Mouse (Mus musculus) stomach, postnatal 0 days (tissue): ENCODE data around the gene Ecel1. TPM values are rescaled to one million over a fixed set of nuclear protein-coding genes. Genes with fewer than 3 reads are reported as not detected.

Source experiments
- ATAC-seq: fragments of 200-750 bp; cut with Nextera tagmentation; 2 replicates; pipeline ENCODE4 v1.8.0; 2017; ENCODE audit not compliant: low FRiP score, low TSS enrichment
- DNase-seq: peaks from one replicate; pipeline ENCODE4 v3.0.0-alpha.2; 2016; ENCODE audit warnings: low spot score
- H3K27ac ChIP-seq: fragments of 300-500 bp; sonication (generic); replicated peaks from 2 replicates; pipeline ENCODE4 v1.5.1; 2014; ENCODE audit warnings: mild to moderate bottlenecking, control low read depth
- H3K27me3 ChIP-seq: fragments of 300-500 bp; sonication (generic); 2 replicates; pipeline ENCODE4 v1.6.1; 2014; ENCODE audit warnings: low read length; ENCODE audit not compliant: control insufficient read depth, insufficient read depth
- H3K36me3 ChIP-seq: fragments of 300-500 bp; sonication (generic); 2 replicates; pipeline ENCODE4 v1.6.1; 2014; ENCODE audit warnings: low read length, mixed read lengths; ENCODE audit not compliant: control insufficient read depth, insufficient read depth
- H3K4me1 ChIP-seq: fragments of 300-500 bp; sonication (generic); replicated peaks from 2 replicates; pipeline ENCODE4 v1.6.1; 2014; ENCODE audit warnings: antibody characterized with exemption; ENCODE audit not compliant: control insufficient read depth, insufficient read depth
- H3K4me2 ChIP-seq: fragments of 300-500 bp; sonication (generic); replicated peaks from 2 replicates; pipeline ENCODE4 v1.6.1; 2014; ENCODE audit warnings: low read depth, mild to moderate bottlenecking, control low read depth, moderate library complexity
- H3K4me3 ChIP-seq: fragments of 300-500 bp; sonication (generic); 2 replicates; pipeline ENCODE4 v1.5.1; 2014; ENCODE audit warnings: low read depth, low read length, control low read depth
- H3K9ac ChIP-seq: fragments of 300-500 bp; sonication (generic); 2 replicates; pipeline ENCODE4 v1.6.1; 2014; ENCODE audit warnings: mild to moderate bottlenecking, low read length, control low read depth, mixed read lengths
- H3K9me3 ChIP-seq: fragments of 300-500 bp; sonication (generic); 2 replicates; pipeline ENCODE4 v1.6.1; 2016; ENCODE audit warnings: low read length; ENCODE audit not compliant: control insufficient read depth
- CTCF ChIP-seq: IDR thresholded peaks from 2 replicates; pipeline ENCODE4 v1.5.1; 2016; ENCODE audit warnings: antibody characterized with exemption, low read depth, mild to moderate bottlenecking, moderate library complexity
- EP300 ChIP-seq: optimal IDR thresholded peaks from 2 replicates; pipeline ENCODE3; 2016; ENCODE audit warnings: antibody characterized with exemption
- WGBS: fragments of 180-500 bp; shearing (Covaris S2); extraction: QIAGEN DNeasy Blood & Tissue Kit; methylation state at CpG from one replicate; pipeline ENCODE4 v1.1.7; 2014; 5-methylcytosine and 5-hydroxymethylcytosine counted together
- polyA plus RNA-seq: library from polyadenylated mRNA; unstranded; fragments of >200 nt; fragmentation: Nextera tagmentation; extraction: Ambion mirVana; gene quantifications from 2 replicates; pipeline ENCODE4 v1.2.1, GENCODE M21; 2015

The Ecel1 gene
- polyA plus RNA-seq, 1 experiment from 2014 or later: 2.2 TPM

DNA sequence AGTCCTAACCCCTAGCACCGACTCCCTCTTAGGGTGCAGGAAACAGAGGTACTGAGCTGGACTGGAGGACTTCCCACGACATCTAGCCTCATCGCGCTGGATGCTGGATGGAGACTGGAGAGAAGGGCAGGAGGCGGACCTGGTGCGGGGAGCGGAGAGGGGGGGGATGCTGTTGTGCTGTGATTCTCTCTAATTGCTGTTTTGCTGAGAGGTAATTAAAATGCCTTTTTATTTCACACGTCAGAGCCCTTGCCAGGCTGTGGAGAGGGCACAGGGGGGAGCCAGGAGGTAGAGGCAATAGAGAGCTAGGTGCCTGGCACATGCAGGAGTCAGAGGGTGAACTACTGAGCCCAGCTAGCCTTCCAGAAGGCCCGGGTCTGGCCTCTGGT lies 8.5 kb upstream of the Ecel1 start:
- DNase-seq (no peak), ATAC-seq (no peak)
- H3K4me3 ChIP-seq: no peak overlapping the region
- H3K9me3 ChIP-seq: no peaks in the 10 kb centered on the region
- TF ChIP-seq CTCF: no peak
- no peak for TF ChIP-seq EP300
- H3K4me2 ChIP-seq: no peak overlapping the region
- no peak overlapping the region for H3K9ac ChIP-seq
- H3K27ac ChIP-seq: no peak overlapping the region
- H3K36me3 ChIP-seq: no peaks in the 10 kb centered on the region
- no peaks in the 10 kb centered on the region for H3K4me1 ChIP-seq
- 53% methylated on average over 9 of the region's 9 CpGs for WGBS
- no peaks in the 10 kb centered on the region for H3K27me3 ChIP-seq

DNA sequence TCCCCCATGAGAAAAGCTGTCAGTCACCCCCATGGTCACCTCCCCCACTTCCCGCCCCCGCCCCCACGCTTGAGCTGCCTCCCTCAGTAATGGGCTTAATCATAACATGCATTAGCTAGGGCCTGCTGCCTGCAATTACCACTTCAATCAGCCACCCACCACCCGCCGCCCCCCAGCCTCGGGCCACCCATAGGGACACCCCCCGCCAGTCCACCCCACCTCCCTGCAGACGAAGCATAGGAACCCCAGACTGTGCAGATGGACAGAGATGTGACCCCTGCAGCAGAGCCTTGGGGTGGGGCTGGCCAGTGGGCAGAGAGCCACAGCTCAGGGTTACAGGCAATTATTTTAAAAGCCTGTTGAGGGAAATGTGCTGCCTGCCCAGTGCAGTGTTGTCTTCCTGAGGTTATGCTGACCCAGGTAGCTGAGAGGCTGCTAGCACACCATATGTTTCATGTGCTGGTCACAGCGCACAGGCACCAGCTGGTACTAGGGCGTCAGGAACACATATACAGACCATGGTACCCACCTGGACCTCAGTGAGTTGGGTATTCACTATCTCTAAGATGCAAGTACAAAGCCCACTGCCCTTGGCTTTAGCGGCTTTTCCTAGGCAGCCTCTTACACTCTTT lies 8.0 kb upstream of the Ecel1 start:
- no peak for TF ChIP-seq EP300
- no peak for TF ChIP-seq CTCF
- H3K36me3 ChIP-seq: no peaks in the 10 kb centered on the region
- DNase-seq (no peak), ATAC-seq (no peak)
- no peak overlapping the region for H3K27ac ChIP-seq
- H3K4me1 ChIP-seq: no peaks in the 10 kb centered on the region
- H3K27me3 ChIP-seq: no peaks in the 10 kb centered on the region
- H3K4me3 ChIP-seq: no peak overlapping the region
- no peak overlapping the region for H3K4me2 ChIP-seq
- H3K9ac ChIP-seq: no peak overlapping the region
- WGBS: 37% methylated on average over 11 of the region's 11 CpGs
- no peaks in the 10 kb centered on the region for H3K9me3 ChIP-seq

DNA sequence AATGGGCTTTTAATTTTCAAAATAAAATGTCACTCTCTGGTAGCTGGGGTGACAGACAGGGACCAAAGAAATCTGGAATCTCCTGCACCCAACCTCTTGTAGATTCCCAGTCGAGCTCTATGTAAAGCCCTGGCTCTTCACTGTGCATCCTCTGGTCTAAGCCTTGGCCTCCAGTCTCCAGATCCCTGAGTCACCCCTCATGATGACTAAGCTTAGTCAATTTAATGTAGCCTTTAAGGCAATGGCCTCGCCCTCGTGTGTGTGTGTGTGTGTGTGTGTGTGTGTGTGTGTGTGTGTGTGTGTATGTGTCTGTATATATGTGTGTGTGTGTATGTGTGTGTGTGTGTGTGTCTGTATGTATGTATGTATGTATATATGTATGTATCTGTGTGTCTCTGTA lies 3.1 kb upstream of the Ecel1 start:
- no peak for ATAC-seq
- Histone ChIP-seq H3K27me3 (peaks cover 24% of the 10 kb centered on the region; the same call in 1 of the 2 replicates), H3K27ac (no peak overlapping the region), H3K9me3 (no peaks in the 10 kb centered on the region), H3K9ac (no peak overlapping the region), H3K4me2 (no peak overlapping the region), H3K4me3 (no peak overlapping the region), H3K36me3 (no peaks in the 10 kb centered on the region), H3K4me1 (peaks cover 2% of the 10 kb centered on the region)
- TF ChIP-seq CTCF (no peak), EP300 (no peak)
- WGBS: 77% methylated on average over 3 of the region's 3 CpGs
- no peak for DNase-seq

DNA sequence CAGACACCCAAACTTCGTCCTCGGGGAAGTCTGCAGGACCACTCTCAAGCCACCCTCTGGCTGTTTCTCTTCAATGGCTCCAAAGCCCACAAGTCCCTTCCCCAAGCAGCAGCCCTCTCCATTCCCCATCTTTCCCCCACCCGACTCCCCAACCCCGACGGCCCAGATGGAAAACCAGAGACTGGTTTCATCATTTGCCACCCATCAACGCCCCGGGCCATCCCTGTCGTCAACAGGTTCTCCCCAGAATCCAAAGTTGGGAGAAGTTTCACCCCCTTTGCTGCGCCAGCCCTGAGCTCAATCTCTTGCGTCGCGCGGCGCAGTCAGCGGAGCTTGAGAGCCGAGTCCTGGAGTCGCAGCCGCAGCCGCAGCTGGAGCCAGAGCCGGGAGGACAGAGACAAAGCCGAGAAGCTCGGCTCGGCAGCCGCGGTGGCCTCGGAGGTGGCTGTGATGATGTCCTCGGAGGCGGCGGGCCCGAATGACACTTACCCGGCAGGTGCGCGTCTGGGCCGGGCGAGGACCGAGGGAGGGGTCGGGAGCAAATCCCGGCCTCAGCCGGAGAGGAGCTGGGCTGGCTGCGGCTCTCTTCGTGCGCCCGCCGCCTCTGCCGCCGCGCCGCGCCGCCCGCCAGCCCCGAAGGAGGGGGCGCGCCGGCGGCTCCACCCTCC lies 656 bp downstream of the Ecel1 start:
- under 1% methylated on average over 56 of the region's 56 CpGs for WGBS
- no peaks in the 10 kb centered on the region for H3K9me3 ChIP-seq
- no peaks in the 10 kb centered on the region for H3K36me3 ChIP-seq
- no peak overlapping the region for H3K9ac ChIP-seq
- no peak overlapping the region for H3K27ac ChIP-seq
- H3K4me3 ChIP-seq: peak overlapping the region; percentile 35
- peaks cover 43% of the 10 kb centered on the region for H3K27me3 ChIP-seq
- TF ChIP-seq EP300: no peak
- no peak for DNase-seq
- H3K4me2 ChIP-seq: peak overlapping the region; percentile 49
- no peak for ATAC-seq
- peaks cover 7% of the 10 kb centered on the region for H3K4me1 ChIP-seq

GRCm38 (mm10) chr1:87154501-87155120 lies 1.7 kb downstream of the Ecel1 start:
- Histone ChIP-seq H3K36me3 (no peaks in the 10 kb centered on the region), H3K27ac (no peak overlapping the region), H3K4me3 (peak overlapping the region; percentile 35), H3K9ac (no peak overlapping the region), H3K4me2 (peak overlapping the region; percentile 53), H3K4me1 (peaks cover 7% of the 10 kb centered on the region), H3K9me3 (no peaks in the 10 kb centered on the region), H3K27me3 (peaks cover 43% of the 10 kb centered on the region)
- ATAC-seq (no peak), DNase-seq (no peak)
- TF ChIP-seq CTCF (no peak), EP300 (no peak)
- 3% methylated on average over 51 of the region's 58 CpGs for WGBS
